Mouse (Mus musculus) midbrain, embryonic 11.5 days (tissue): Measurements from ENCODE around the gene Adipor2. TPM values are rescaled to one million over a fixed set of nuclear protein-coding genes. Genes with fewer than 3 reads are reported as not detected.

Source experiments
- ATAC-seq: fragments of 200-750 bp; cut with Nextera tagmentation; 2 replicates; pipeline ENCODE4 v1.8.0; 2017; ENCODE audit warnings: moderate TSS enrichment, moderate library complexity; ENCODE audit not compliant: low FRiP score
- DNase-seq: peaks from one replicate; pipeline ENCODE4 v3.0.0; 2015; ENCODE audit warnings: low spot score; ENCODE audit errors: missing footprints
- H3K27ac ChIP-seq: fragments of 300-500 bp; sonication (generic); 2 replicates; pipeline ENCODE4 v1.5.1; 2014; ENCODE audit warnings: low read depth, low read length
- H3K27me3 ChIP-seq: fragments of 300-500 bp; sonication (generic); 2 replicates; pipeline ENCODE4 v1.6.1; 2014; ENCODE audit warnings: mild to moderate bottlenecking, low read length, moderate library complexity, mixed read lengths; ENCODE audit not compliant: control insufficient read depth, insufficient read depth
- H3K36me3 ChIP-seq: fragments of 300-500 bp; sonication (generic); 2 replicates; pipeline ENCODE4 v1.6.1; 2014; ENCODE audit warnings: mild to moderate bottlenecking, low read length, moderate library complexity, mixed read lengths; ENCODE audit not compliant: control insufficient read depth, insufficient read depth
- H3K4me1 ChIP-seq: fragments of 300-500 bp; sonication (generic); 2 replicates; pipeline ENCODE4 v1.6.1; 2014; ENCODE audit warnings: low read length; ENCODE audit not compliant: control insufficient read depth, insufficient read depth
- H3K4me2 ChIP-seq: fragments of 300-500 bp; sonication (generic); 2 replicates; pipeline ENCODE4 v1.6.1; 2014; ENCODE audit warnings: mild to moderate bottlenecking, moderate library complexity
- H3K4me3 ChIP-seq: fragments of 300-500 bp; sonication (generic); 2 replicates; pipeline ENCODE4 v1.5.1; 2014; ENCODE audit warnings: low read depth, low read length
- H3K9ac ChIP-seq: fragments of 300-500 bp; sonication (generic); 2 replicates; pipeline ENCODE4 v1.6.1; 2014; ENCODE audit warnings: low read length
- H3K9me3 ChIP-seq: fragments of 300-500 bp; sonication (generic); 2 replicates; pipeline ENCODE4 v1.6.1; 2016; ENCODE audit warnings: low read length; ENCODE audit not compliant: control insufficient read depth
- WGBS: fragments of 180-500 bp; shearing (Covaris S2); extraction: QIAGEN DNeasy Blood & Tissue Kit; methylation state at CpG from one replicate; pipeline ENCODE4 v1.1.7; 2014; 5-methylcytosine and 5-hydroxymethylcytosine counted together
- polyA plus RNA-seq: library from polyadenylated mRNA; unstranded; fragments of >200 nt; fragmentation: Nextera tagmentation; extraction: Ambion mirVana; gene quantifications from 2 replicates; pipeline ENCODE4 v1.2.1, GENCODE M21; 2014

Adipor2 gene
- polyA plus RNA-seq, 1 experiment from 2014 or later, result 18.7 TPM

DNA sequence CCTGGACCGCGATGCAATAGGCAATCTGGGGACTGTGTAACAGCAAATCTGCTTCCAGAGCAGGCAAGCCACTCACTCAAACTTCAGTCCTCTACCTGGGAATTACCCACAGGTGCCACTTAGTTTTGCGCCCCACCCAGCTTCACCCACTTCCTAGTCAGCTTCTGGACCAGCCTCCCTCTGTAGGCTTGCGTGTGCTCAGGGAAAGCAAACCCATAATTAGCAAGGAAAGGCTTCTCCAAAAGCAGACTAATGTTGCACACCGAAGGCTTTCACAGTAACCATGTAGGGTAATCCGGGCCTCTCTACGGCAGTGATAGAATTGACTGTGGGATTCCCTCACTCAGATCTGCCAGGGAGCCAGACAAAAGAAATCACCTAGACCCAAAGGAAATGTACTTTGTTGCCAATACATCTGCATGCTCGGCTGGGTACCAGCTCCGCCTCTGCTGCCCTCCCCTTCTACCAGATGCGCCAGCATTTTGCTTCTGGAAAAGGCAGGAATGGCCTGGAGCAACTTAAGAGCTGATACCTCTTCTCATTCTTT is 109.6 kb downstream of the Adipor2 start:
- no peak overlapping the region for H3K4me3 ChIP-seq
- no peaks in the 10 kb centered on the region for H3K9me3 ChIP-seq
- H3K9ac ChIP-seq, result no peak overlapping the region
- no peak overlapping the region for H3K27ac ChIP-seq
- DNase-seq (no peak), ATAC-seq (no peak)
- 49% methylated on average over 10 of the region's 10 CpGs for WGBS
- H3K36me3 ChIP-seq, result no peaks in the 10 kb centered on the region
- no peak overlapping the region for H3K4me2 ChIP-seq
- H3K27me3 ChIP-seq, result no peaks in the 10 kb centered on the region
- no peaks in the 10 kb centered on the region for H3K4me1 ChIP-seq

DNA sequence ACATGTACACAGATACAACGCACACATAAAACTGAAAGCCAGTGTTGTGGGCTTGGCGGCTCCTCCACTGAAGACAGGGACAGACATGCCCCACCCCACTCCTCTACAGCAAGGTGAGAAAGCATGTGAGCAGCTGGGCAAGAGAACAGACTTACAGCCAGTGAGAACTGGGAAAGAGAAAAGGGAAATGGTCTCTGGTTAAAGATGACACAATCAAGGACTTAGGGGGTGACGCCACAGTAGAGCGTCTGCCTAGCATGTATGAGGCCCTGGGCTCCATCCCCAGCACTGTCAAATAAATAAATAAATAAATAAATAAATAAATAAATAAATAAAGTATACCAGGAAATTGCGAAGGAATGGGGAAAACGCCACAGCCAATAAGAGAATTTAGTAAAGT is 114.2 kb downstream of the Adipor2 start:
- Histone ChIP-seq H3K9me3 (no peaks in the 10 kb centered on the region), H3K4me2 (no peak overlapping the region), H3K9ac (no peak overlapping the region), H3K27ac (no peak overlapping the region), H3K4me3 (no peak overlapping the region), H3K27me3 (no peaks in the 10 kb centered on the region), H3K36me3 (no peaks in the 10 kb centered on the region), H3K4me1 (no peaks in the 10 kb centered on the region)
- 92% methylated on average over 6 of the region's 6 CpGs for WGBS
- ATAC-seq, result no peak
- no peak for DNase-seq

Other genes with a start within 250 kb of the Adipor2 start
- gene Dcp1b, start 242.5 kb downstream of the Adipor2 start, polyA plus RNA-seq, result 9.9 and 11.2 TPM in 2 replicates
- gene Cacna1c, start 221.3 kb downstream of the Adipor2 start, polyA plus RNA-seq, result 2.0 and 2.1 TPM in 2 replicates
- gene Cacna2d4, start 181.2 kb downstream of the Adipor2 start, polyA plus RNA-seq, result 0.05 TPM in 1 of 2 replicates, not detected in the other
- gene Lrtm2, start 86.9 kb downstream of the Adipor2 start, polyA plus RNA-seq, result 0.23 TPM in 1 of 2 replicates, not detected in the other
- 5.7 and 6.6 TPM in 2 replicates for gene Fbxl14, start 62.0 kb upstream of the Adipor2 start, polyA plus RNA-seq
- gene Wnt5b, start 126.6 kb upstream of the Adipor2 start, polyA plus RNA-seq, result 6.9 and 9.2 TPM in 2 replicates